In the genomic region with DNA sequence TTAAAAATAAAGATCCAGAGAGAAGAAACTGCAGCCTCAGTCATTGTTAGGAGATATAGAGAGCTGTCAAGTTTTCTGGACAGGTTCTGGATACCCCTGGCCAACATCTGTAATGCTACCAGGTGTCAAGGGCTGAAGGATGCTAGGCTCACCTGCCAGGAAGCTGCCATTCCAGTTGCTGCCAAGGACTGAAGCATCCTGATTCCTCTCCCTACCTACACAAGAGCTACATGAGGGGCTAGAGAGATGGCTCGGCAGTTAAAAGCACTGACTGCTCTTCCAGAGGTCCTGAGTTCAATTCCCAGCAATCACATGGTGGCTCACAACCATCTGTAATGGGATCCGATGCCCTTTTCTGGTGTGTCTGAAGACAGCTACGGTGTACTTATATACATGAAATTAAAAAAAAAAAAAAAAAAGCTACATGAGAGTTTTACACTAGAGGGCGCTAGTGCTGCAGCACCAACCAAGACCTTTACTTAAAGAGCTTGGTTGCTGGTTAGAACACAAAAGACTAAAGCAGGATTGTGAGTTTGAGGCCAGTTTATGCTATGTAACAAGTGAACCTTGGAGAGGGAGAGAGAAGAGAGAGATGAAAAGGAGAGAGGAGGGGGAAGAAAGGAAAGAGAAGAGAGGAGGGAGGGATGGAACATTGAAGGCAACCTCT, we compare ENCODE assay signal across 1 mouse cellular context.
TF ChIP-seq lines count a peak whose summit lies in the region.

No protein-coding gene starts in this region.

TF ChIP-seq in MEL, 35 proteins besides CTCF, POLR2A, EP300 and RAD21 (continued from another document):
- TF ChIP-seq GABPA (IDR thresholded peaks at IDR 0.05; ENCODE audit: low read depth, low read length) (no peak), CHD2 (IDR thresholded peaks at IDR 0.05; ENCODE audit: low read length) (no peak), ELF1 (IDR thresholded peaks at IDR 0.05; ENCODE audit: low read depth, low read length) (no peak), MYB (IDR thresholded peaks at IDR 0.05; ENCODE audit: low read depth, low read length) (no peak), SIN3A (IDR thresholded peaks at IDR 0.05; ENCODE audit: low read length) (peak; percentile 68; the same call in 1 of the 2 replicates), MAZ (IDR thresholded peaks at IDR 0.05; ENCODE audit: low read depth, low read length) (0 out of 2 replicates have a peak, but pooled peaks have one; percentile 43), ETS1 (IDR thresholded peaks at IDR 0.05; ENCODE audit: low read depth, low read length) (no peak), UBTF (IDR thresholded peaks at IDR 0.05; ENCODE audit: borderline replicate concordance, insufficient read depth, low read depth, low read length) (no peak), TCF12 (IDR thresholded peaks at IDR 0.05; ENCODE audit: low read depth, low read length) (no peak), JUND (IDR thresholded peaks at IDR 0.05; ENCODE audit: low read depth, low read length) (peak; percentile 15; the same call in 1 of the 2 replicates), HCFC1 (IDR thresholded peaks at IDR 0.05; ENCODE audit: low read depth, low read length) (peak; percentile 61), BHLHE40 (IDR thresholded peaks at IDR 0.05; ENCODE audit: borderline replicate concordance, low read depth, low read length) (no peak), MEF2A (IDR thresholded peaks at IDR 0.05; ENCODE audit: extremely low read depth, insufficient replicate concordance, low read depth, low read length, poor library complexity, severe bottlenecking) (no peak), GATA1 (IDR thresholded peaks at IDR 0.05; ENCODE audit: low read depth, low read length) (no peak), ZC3H11A (IDR thresholded peaks at IDR 0.05; ENCODE audit: low read depth, low read length) (peak; percentile 87), TAL1 (IDR thresholded peaks at IDR 0.05; ENCODE audit: low read length) (no peak), NRF1 (IDR thresholded peaks at IDR 0.05; ENCODE audit: insufficient read depth, low read depth, low read length, poor library complexity, severe bottlenecking) (no peak), ZKSCAN1 (IDR thresholded peaks at IDR 0.05; ENCODE audit: low read depth, low read length) (peak; percentile 47; the same call in 1 of the 2 replicates), ZMIZ1 (IDR thresholded peaks at IDR 0.05; ENCODE audit: low read depth, low read length) (no peak), MAFK (IDR thresholded peaks at IDR 0.05; ENCODE audit: borderline replicate concordance, low read depth, low read length) (no peak), POLR2AphosphoS5 (IDR thresholded peaks at IDR 0.05; ENCODE audit: borderline replicate concordance, low read depth, low read length) (no peak), RCOR1 (IDR thresholded peaks at IDR 0.05; ENCODE audit: low read depth, low read length) (no peak), USF1 (IDR thresholded peaks at IDR 0.05; ENCODE audit: low read depth, low read length) (no peak), USF2 (IDR thresholded peaks at IDR 0.05; ENCODE audit: borderline replicate concordance in 1 of 2, insufficient read depth in 1 of 2, low read depth in 1 of 2, low read length in 2 of 2) (no peak), KAT2A (conservative IDR thresholded peaks at IDR 0.05; ENCODE audit: low read depth, low read length) (no peak), POLR2AphosphoS2 (IDR thresholded peaks at IDR 0.05; ENCODE audit: low read length) (no peak), NELFE (IDR thresholded peaks at IDR 0.05; ENCODE audit: low read depth, low read length) (no peak)
